Mouse (Mus musculus) embryonic stem cell, embryonic (primary cell): ENCODE measurements around the gene Fitm2.

Experiments
- CTCF ChIA-PET, 4 experiments: fragments of 300-600 bp in 2 of 4; fragments of 350-600 bp in 2 of 4; sonication (Branson Sonifier 250); formaldehyde crosslinking; loops; one replicate each; lab custom pipeline; 2022; ENCODE audit warnings: inconsistent platforms in 2 of 4; lab: Charles Lee
- POLR2A ChIA-PET, 4 experiments: fragments of 300-600 bp in 2 of 4; fragments of 350-600 bp in 2 of 4; sonication (Branson Sonifier 250); formaldehyde crosslinking; loops; one replicate each; lab custom pipeline; 2022; ENCODE audit warnings: antibody characterized with exemption in 4 of 4, inconsistent platforms in 1 of 4; lab: Charles Lee

The Fitm2 gene

DNA sequence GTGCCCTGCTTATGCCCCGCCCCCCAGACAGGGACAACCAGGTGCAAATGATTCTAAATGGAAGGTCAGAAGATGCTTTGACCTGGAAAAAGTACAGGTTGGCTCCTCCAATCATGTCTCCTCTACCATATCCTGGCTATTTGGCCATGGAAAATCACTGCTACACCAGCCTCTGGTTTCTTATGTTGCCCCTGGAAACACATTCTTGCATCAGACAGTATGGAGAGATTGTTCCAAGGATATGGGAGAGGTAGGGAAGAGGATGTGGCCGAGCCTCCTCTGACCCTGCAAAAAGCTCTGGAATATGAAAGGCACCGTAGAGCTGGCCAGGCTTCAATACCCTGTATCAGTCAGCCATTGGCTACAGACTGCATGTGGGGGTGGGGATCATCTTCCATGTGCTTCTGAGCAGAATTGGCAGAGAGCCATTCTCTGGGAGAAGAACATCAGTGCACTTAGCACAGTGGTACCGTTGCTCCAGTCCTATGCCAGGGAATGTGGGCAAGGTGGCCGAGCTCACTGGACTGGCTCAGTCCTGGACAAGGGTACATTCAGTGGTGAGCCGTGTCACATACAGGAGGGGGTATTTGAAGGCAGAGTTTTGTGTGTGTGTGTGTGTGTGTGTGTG, 21.6 kb downstream of the Fitm2 start:
- POLR2A ChIA-PET = interaction anchor here in 3 of 4 experiments (0.7 to 3.5 kb wide), 6 partner anchors 10 to 181 kb away, joined by 3 to 13 read pairs (median 8); partner anchors contain the start of gene Fitm2 (in 1 of the 3)
- CTCF ChIA-PET = interaction anchor here in 3 of 4 experiments (0.6 to 2.5 kb wide), 7 partner anchors 9 to 85 kb away, joined by 3 to 13 read pairs (median 3); partner anchors contain the start of genes Fitm2 (in 1 of the 3) and Gdap1l1 (in 1 of the 3)

DNA sequence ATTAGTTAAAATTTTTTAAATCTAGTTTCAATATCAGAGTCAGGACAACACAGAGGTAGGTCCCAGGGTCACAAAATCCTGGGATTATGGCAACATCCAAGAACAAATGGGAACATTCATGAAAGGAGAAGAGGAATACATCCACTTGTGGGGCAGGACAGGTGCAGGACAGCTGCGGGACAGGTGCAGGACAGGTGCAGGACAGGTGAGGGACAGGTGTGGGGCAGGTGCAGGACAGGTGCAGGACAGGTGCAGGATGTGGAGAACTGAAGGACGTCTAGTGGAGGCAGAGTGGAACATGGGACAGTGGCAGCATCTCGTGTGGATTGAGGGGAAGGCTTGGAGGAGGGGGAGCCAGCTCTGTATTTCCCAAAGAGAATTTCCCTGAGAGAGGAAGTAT, 23.2 kb downstream of the Fitm2 start:
- CTCF ChIA-PET = no interaction called here
- POLR2A ChIA-PET = interaction anchor here in 1 of 4 experiments (1.0 kb wide), 1 partner anchor 14 kb away, joined by 3 read pairs; no protein-coding TSS in a partner anchor

DNA sequence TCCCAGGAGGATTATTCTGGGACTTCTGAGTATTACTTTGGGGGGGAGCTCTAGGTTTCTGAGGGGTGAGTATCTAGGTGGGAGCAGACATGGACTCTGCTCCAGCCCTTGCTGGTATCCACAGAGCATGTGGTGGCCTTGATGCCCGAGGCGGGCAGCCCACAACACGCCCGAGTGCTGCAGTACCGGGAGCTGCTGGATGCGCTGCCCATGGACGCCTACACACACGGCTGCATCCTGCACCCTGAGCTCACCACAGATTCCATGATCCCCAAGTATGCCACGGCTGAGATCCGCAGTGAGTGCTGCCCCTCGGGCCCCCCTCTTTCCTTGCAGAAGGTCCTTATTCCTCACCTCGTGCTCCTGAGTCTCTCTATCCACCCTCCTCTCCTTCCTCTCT, 25.1 kb downstream of the Fitm2 start:
- ChIA-PET CTCF (interaction anchor here in 2 of 4 experiments (0.6 to 0.8 kb wide), 2 partner anchors 46 to 139 kb away, joined by 3 read pairs; no protein-coding TSS in a partner anchor), POLR2A (interaction anchor here in 2 of 4 experiments (0.6 to 1.9 kb wide), 4 partner anchors 8 to 1186 kb away, joined by 3 to 4 read pairs (median 4); no protein-coding TSS in a partner anchor)

DNA sequence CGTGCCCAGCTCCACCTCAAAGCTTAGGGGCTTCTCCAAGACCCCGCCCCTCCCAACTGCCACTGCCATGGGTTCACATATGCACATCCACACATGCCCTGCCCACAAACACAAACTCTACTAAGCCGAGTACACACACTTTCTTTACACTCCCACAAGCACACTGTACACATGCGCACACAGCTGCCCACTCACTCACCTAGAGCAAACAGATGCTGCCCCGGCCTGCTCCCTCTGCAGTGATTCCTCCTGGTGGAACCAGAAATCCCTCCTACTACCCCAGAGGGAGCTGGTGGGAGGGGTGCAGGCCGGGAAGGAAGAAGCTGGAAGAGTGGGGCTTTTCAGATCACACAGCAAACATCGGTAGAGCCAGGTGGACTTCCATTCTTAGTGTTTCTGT, 28.4 kb downstream of the Fitm2 start:
- POLR2A ChIA-PET = interaction anchor here in 2 of 4 experiments (1.0 to 3.3 kb wide), 2 partner anchors 23 to 25 kb away, joined by 5 to 10 read pairs; no protein-coding TSS in a partner anchor
- CTCF ChIA-PET = no interaction called here

DNA sequence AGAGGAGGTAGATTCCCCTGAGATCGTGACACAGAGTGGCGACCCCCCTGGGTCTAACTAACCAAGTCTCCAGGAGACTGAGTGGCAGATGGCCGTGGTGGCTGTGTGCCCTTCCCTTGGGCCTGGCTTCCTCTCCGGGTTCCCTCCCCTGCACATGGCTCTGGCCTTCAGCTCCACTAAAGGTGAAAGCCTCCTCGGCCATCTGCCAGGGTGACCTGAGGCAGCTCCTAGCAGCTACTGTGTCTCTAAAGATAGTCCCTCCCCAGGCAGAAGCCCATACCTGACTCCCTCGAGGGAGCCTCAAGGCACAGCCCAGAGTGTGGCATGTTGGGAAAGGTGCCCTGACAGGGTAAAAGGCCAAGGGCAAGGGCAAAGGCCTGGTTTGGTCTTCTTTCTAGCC, 28.9 kb downstream of the Fitm2 start:
- ChIA-PET POLR2A (interaction anchor here in 2 of 4 experiments (1.0 to 3.3 kb wide), 2 partner anchors 23 to 24 kb away, joined by 5 to 10 read pairs; no protein-coding TSS in a partner anchor), CTCF (no interaction called here)

DNA sequence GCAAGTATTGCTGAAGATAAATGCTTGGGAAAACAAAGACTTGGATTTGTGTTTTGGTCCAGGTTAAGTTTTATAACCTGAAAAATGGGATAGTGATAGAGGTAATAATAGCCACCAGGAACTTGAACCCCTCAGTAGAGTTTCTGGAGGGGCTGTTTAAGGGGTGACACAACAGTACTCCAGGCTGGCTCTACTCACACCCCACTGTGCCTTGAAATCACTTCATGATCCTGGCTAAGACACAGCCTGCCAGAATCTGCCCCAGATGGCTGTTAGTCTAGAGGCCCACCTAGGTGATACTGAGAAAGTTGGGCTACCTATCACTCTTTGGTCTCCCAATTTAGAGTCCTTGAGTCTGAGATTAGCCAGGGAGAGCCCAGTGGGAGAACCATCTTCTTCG, 32.9 kb downstream of the Fitm2 start:
- ChIA-PET POLR2A (interaction anchor here in 3 of 4 experiments (0.6 to 4.4 kb wide), 8 partner anchors 8 to 41 kb away, joined by 3 to 28 read pairs (median 4); no protein-coding TSS in a partner anchor), CTCF (interaction anchor here (0.6 to 1.9 kb wide), 14 partner anchors 12 to 95 kb away, joined by 3 to 14 read pairs (median 3); partner anchors contain the start of gene Fitm2 (in 3 of the 4))

DNA sequence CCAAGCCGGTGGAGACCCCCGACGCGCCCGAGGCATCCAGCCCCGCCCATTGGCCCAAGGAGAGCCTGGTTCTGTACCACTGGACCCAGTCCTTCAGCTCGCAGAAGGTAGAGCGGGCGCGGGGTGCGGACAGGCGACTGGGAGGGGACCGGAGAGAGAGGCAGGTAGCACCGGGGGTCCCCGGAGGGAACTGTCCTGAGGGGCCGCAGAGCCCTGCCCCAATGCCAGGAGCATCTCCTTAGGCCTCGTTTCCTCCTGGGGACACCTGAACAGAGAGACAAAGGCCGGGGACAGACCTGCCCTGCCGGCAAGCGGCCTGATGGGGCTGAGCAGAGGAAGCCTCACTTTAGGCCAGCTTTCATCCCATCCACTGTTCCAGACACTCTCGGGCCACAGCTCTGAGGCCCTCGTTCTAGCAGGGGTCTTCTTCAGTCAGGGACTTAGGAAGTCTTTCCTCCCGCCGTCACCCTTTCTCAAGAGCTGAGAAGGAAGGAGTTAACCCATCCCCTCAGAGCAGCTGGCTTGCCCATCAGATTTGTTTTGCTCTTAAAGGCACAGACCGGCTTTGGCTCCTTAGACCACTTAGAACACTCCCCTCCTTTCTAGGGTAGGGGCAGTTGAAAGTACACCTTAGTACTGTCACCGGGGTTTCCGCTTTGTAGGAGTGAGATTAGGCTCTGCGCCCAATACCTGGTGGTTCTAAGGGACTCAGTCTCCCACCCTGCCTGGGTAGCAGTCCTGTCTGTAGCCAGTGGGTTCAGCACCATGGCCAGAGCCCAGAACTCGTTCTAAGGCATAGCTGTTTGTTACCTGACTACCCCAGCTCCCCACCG, 33.6 kb downstream of the Fitm2 start:
- POLR2A ChIA-PET = interaction anchor here in 3 of 4 experiments (0.6 to 4.4 kb wide), 10 partner anchors 8 to 42 kb away, joined by 3 to 28 read pairs (median 4); no protein-coding TSS in a partner anchor
- CTCF ChIA-PET = interaction anchor here (0.6 to 1.9 kb wide), 15 partner anchors 13 to 349 kb away, joined by 3 to 14 read pairs (median 3); partner anchors contain the start of gene Fitm2 (in 3 of the 4)

DNA sequence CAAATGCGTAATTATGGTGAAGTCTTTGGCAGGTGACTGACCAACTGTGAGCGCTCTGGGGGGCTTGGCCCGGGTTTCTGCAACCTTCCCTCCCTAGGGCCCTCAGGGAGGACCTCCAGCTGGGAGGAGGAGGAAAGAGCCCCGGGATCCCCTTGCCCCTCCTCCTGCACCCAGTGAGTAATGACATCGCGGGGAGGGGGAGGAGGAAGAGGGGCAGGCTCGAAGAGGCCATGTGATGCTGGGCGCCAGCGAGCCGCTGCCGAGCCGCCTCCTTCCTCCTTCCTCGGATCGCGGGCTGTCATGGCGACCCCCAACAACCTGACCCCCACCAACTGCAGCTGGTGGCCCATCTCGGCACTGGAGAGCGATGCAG, 34.2 kb downstream of the Fitm2 start, which contains the start of gene Gdap1l1:
Gene Gdap1l1 (plus strand): TSS at position 231 of the 373 bp plus-strand sequence.
- POLR2A ChIA-PET = interaction anchor here in 3 of 4 experiments (0.8 to 4.4 kb wide), 7 partner anchors 12 to 507 kb away, joined by 3 to 28 read pairs (median 3); partner anchors contain the start of gene Srsf6 (in 1 of the 3)
- CTCF ChIA-PET = interaction anchor here in 3 of 4 experiments (0.9 to 1.9 kb wide), 6 partner anchors 13 to 350 kb away, joined by 3 to 14 read pairs (median 3); partner anchors contain the start of gene Fitm2 (in 2 of the 3)

DNA sequence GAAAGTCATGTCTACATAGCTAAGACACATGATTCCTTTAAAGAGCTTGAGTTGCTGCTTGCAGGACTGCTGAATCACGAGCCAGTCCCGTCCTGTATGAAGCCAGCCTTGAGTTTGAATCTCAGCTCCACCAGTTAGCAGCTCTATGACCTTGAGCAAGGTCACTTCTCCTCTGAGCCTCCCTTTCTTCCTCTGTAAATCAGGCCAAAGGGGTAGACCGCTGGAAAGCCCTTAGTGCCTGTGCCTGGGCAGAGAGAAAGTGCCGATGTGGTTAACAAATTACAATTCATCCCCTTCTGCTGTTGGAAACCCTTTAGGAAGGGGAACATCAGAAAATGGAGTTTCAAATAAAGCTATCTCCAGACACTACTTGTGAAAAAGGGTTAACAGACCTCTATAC, 34.6 kb downstream of the Fitm2 start:
- CTCF ChIA-PET = interaction anchor here in 2 of 4 experiments (0.6 to 1.1 kb wide), 4 partner anchors 35 to 350 kb away, joined by 3 read pairs; no protein-coding TSS in a partner anchor
- POLR2A ChIA-PET = interaction anchor here in 3 of 4 experiments (0.6 to 4.4 kb wide), 7 partner anchors 18 to 507 kb away, joined by 3 to 28 read pairs (median 5); partner anchors contain the start of gene Srsf6 (in 1 of the 3)

DNA sequence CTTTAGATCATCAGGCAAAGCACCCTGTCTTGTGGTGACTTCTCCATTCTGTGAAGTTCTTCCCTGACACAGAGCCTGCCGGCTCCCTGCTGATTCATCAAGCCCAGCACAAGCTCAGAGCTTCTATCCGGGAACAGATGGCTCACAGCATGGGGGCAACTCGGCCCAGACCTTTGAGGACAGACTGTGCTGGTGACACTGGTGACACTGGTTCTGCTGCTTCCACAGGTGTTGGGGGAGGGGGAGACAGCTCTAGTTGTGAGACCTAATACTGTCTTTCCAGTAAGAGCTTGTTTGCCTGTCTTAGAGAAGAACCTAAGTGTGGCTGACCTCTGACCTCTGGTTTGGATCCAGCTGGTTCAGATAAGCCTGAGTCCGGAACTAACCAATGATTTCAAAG, 38.5 kb downstream of the Fitm2 start:
- CTCF ChIA-PET = interaction anchor here in 3 of 4 experiments (0.6 to 1.5 kb wide), 9 partner anchors 19 to 417 kb away, joined by 3 to 7 read pairs (median 3); partner anchors contain the start of gene Fitm2 (in 2 of the 3)
- POLR2A ChIA-PET = interaction anchor here in 3 of 4 experiments (0.6 to 2.7 kb wide), 10 partner anchors 9 to 402 kb away, joined by 3 to 27 read pairs (median 4); no protein-coding TSS in a partner anchor

DNA sequence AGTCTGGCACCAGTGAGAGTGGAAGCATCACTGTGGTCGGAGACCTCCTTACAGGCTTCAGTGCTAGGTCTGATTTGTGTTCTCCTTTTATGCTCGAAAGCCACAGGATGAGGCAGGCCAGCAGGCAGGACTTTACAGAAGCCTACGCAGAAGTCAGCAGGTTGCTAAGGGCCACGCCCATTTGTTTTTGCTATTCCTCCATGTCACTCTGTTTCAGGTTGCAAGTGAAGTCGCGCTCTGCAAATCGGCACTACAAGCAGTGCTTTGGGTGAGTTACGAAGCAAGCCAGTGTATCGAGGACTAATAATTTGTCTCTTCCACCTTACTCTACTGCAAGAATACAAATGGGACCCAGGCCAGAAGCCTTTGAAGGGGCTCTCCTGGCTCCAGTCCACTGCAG, 41.1 kb downstream of the Fitm2 start:
- CTCF ChIA-PET = no interaction called here
- POLR2A ChIA-PET = interaction anchor here in 2 of 4 experiments (0.6 to 1.8 kb wide), 2 partner anchors 12 to 23 kb away, joined by 3 to 4 read pairs; no protein-coding TSS in a partner anchor

DNA sequence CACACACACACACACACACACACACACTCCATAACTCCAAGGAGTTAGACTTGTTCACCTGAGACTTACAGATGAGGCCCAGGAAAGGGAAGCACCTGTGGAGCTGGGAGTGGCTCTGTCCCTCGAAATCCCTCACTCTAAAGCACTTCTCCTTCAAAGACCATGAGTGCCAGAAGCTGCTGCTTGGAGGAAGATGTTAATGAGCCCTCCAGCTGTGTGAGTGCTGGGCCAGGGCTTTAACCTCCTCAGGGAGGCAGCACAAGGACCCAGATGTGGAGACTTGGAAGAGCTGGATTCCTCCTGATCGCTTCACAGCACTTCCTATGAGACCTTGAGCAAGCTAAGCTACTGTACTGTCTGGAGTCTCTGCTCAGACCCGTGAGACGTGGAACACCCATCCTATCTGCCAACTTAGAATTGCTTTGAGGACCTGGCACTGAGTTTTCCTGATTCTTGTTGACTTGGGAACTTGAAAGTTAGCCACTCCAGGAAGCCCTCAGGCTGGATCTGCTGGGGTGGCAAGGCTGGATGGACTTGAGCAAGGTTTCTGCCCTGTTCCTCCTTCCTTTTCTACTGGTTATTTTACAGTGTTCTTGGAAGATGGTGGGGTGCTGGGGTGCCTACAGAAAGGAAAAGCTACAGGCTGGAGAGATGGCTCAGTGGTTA, 44.0 kb downstream of the Fitm2 start:
- POLR2A ChIA-PET = interaction anchor here in 3 of 4 experiments (0.7 to 2.0 kb wide), 8 partner anchors 9 to 443 kb away, joined by 3 to 13 read pairs (median 4); no protein-coding TSS in a partner anchor
- CTCF ChIA-PET = interaction anchor here in 3 of 4 experiments (0.6 to 1.5 kb wide), 7 partner anchors 27 to 1017 kb away, joined by 3 to 6 read pairs (median 4); partner anchors contain the start of gene Fitm2 (in 1 of the 3)

DNA sequence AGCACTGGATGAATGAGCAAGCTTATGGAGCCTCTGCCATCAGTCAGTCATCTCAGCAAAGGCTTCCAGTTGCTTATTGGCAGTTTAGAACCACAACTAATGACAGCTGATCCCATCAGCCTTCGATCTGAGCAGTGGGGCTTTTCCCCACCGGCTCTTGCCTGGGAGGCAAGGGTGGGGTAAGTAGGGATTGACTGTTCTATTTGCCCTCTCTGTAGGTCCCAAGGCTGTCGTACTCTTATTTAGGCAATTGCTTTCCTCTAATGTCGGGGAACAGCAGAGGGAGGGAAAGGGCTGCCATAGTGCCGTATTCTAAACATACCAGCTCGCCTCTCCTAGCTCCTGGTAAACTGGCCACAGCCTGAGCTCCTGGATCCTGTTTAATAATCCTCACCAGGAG, 47.8 kb downstream of the Fitm2 start, which contains the start of gene Oser1:
Gene Oser1 (minus strand): TSS at position 101 of the 400 bp plus-strand sequence.
- ChIA-PET CTCF (interaction anchor here in 3 of 4 experiments (0.9 to 2.1 kb wide), 4 partner anchors 22 to 56 kb away, joined by 3 to 7 read pairs (median 3); partner anchors contain the start of gene Fitm2 (in 2 of the 3)), POLR2A (interaction anchor here in 2 of 4 experiments (0.5 to 1.0 kb wide), 3 partner anchors 9 to 91 kb away, joined by 3 to 6 read pairs (median 4); no protein-coding TSS in a partner anchor)

DNA sequence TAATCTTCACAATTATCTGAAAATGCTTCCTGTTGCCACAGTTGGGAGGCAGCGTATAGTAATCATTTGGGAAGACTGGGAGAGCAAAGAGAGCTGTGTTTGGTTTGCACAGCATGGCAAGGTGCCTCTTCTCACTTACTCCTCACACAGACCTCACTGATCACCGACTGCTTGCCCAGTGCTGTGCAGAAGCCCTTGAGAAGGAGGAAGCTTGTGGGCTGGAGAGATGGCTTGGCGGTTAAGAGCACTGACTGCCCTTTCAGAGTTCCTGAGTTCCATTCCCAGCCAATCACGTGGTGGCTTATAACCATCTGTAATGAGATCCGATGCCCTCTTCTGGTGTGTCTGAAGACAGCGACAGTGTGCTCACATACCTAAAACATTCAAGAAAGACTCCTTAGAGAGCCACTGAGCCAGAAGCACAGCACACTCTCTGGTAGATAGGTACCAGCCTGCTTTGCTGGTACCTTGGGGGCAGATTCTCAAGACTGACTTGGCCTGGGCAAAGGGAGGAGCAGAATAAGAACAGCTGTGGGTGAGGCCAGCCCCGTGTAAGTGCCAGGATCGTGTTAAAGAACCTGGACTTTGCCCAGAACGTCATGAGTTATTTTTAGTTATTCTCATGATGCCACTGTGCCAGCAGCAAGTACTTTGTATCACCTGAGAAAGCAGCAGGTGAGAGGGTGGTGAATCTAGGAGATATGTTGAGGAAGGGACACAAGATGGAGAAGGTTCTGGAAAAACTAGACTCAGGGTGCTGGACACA, 49.4 kb downstream of the Fitm2 start:
- ChIA-PET POLR2A (interaction anchor here in 3 of 4 experiments (0.7 to 1.2 kb wide), 3 partner anchors 9 to 300 kb away, joined by 3 to 8 read pairs (median 4); no protein-coding TSS in a partner anchor), CTCF (interaction anchor here in 2 of 4 experiments (0.5 to 2.1 kb wide), 4 partner anchors 22 to 64 kb away, joined by 3 to 7 read pairs (median 4); no protein-coding TSS in a partner anchor)

DNA sequence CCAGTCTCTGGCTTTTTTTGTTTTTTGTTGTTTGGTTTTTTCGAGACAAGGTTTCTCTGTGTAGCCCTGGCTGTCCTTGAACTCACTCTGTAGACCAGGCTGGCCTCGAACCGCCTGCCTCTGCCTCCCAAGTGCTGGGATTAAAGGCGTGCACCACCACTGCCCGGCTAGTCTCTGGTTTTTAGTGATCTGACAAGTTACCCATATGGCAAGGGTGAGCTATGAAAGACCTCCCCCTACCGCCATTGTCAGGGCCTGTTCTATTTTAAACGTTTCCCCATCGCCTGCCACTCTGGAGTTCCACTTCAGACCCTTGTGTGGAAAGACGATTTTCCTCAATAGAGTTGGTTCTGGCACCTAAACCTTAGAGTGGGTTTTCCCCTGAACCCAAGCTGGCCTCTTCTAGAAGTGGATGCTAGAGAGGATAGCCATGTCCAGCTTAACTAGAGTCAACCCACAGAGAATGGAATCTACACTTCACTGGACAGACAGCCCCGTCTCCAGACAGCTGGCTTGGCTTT, 52.0 kb downstream of the Fitm2 start:
- CTCF ChIA-PET = interaction anchor here in 3 of 4 experiments (0.8 to 3.3 kb wide), 6 partner anchors 19 to 61 kb away, joined by 3 to 21 read pairs (median 8); partner anchors contain the start of gene Fitm2 (in 3 of the 3)
- POLR2A ChIA-PET = interaction anchor here in 3 of 4 experiments (0.5 to 5.3 kb wide), 31 partner anchors 11 to 651 kb away, joined by 3 to 58 read pairs (median 6); partner anchors contain the start of genes Fitm2 (in 2 of the 3), Gdap1l1 (in 1 of the 3), Srsf6 (in 1 of the 3) and Stk4 (in 1 of the 3)
